ENCODE assay signal across 13 mouse cellular contexts in genomic region chr4:130298877-130299628, GRCm38 (mm10). TPM values are rescaled to one million over a fixed set of nuclear protein-coding genes. Genes with fewer than 3 reads are reported as not detected.
DNase-seq lines count a peak whose midpoint lies in the region; ATAC-seq and TF ChIP-seq lines count a peak whose summit lies in the region.
"Had no signal": no experiment of that assay in that cellular context is flagged by ENCODE, and none has a peak within 500 bp of the region (broad histone marks: within the 10 kb centered on the region; RNA-seq: fewer than 3 reads in every experiment).

No protein-coding gene starts in this region.

- WGBS in hindbrain, postnatal 0 days = 59% methylated on average over 11 of the region's 11 CpGs
- WGBS in hindbrain, embryonic 11.5 days = 77% methylated on average over 11 of the region's 11 CpGs
- 82% methylated on average over 11 of the region's 11 CpGs for WGBS in midbrain, embryonic 14.5 days

- no peaks in the 10 kb centered on the region for H3K9me3 ChIP-seq in hindbrain, postnatal 0 days (ENCODE audit: low read length)
- no peaks in the 10 kb centered on the region for H3K9me3 ChIP-seq in hindbrain, embryonic 11.5 days (ENCODE audit: control insufficient read depth, low read length)
- no peaks in the 10 kb centered on the region for H3K9me3 ChIP-seq in midbrain, embryonic 14.5 days (ENCODE audit: control insufficient read depth, low read length)
- H3K9me3 ChIP-seq: limb, embryonic 10.5 days had no signal

- H3K36me3 ChIP-seq in hindbrain, postnatal 0 days (ENCODE audit: insufficient read depth, low read length) = no peaks in the 10 kb centered on the region
- no peaks in the 10 kb centered on the region for H3K36me3 ChIP-seq in hindbrain, embryonic 11.5 days (ENCODE audit: control insufficient read depth, insufficient read depth, low read length)
- H3K36me3 ChIP-seq in midbrain, embryonic 14.5 days (ENCODE audit: control insufficient read depth, insufficient read depth, low read length) = no peaks in the 10 kb centered on the region
- H3K36me3 ChIP-seq: limb, embryonic 10.5 days had no signal

- no peak for DNase-seq in hindbrain, postnatal 0 days (ENCODE audit: low spot score)
- DNase-seq in hindbrain, embryonic 11.5 days (ENCODE audit: low spot score) = no peak
- DNase-seq in cerebellum, adult 11 months = peak; percentile 66
- DNase-seq in gastrocnemius, postnatal 14 days = peak; percentile 77
- DNase-seq in heart, postnatal 14 days = peak; percentile 67 to 84
- DNase-seq in urinary bladder, postnatal 14 days (ENCODE audit: low spot score) = no peak
- no peak for DNase-seq in midbrain, embryonic 14.5 days
- DNase-seq: kidney, postnatal 36 days; lung, postnatal 10 days; thymus, adult 18-20 months had no signal

- no peaks in the 10 kb centered on the region; the same call in 1 of the 2 replicates for H3K4me1 ChIP-seq in hindbrain, postnatal 0 days (ENCODE audit: insufficient read depth, low read length)
- no peaks in the 10 kb centered on the region for H3K4me1 ChIP-seq in hindbrain, embryonic 11.5 days (replicated peaks; ENCODE audit: control insufficient read depth, insufficient read depth, low read length)
- no peaks in the 10 kb centered on the region for H3K4me1 ChIP-seq in midbrain, embryonic 14.5 days (ENCODE audit: control insufficient read depth, insufficient read depth, low read length)

- H3K27me3 ChIP-seq in hindbrain, postnatal 0 days (ENCODE audit: insufficient read depth, low read length) = no peaks in the 10 kb centered on the region
- peaks cover 2% of the 10 kb centered on the region; the same call in 1 of the 2 replicates for H3K27me3 ChIP-seq in hindbrain, embryonic 11.5 days (ENCODE audit: control insufficient read depth, insufficient read depth, low read length)
- no peaks in the 10 kb centered on the region for H3K27me3 ChIP-seq in midbrain, embryonic 14.5 days (ENCODE audit: control insufficient read depth, insufficient read depth, low read length)

- no peak overlapping the region for H3K4me2 ChIP-seq in hindbrain, postnatal 0 days (ENCODE audit: low read depth, low read length)
- no peak overlapping the region for H3K4me2 ChIP-seq in hindbrain, embryonic 11.5 days (replicated peaks; ENCODE audit: low read depth, low read length)
- H3K4me2 ChIP-seq in midbrain, embryonic 14.5 days (ENCODE audit: low read length) = no peak overlapping the region

- no peak overlapping the region for H3K4me3 ChIP-seq in hindbrain, postnatal 0 days (ENCODE audit: low read length)
- no peak overlapping the region for H3K4me3 ChIP-seq in hindbrain, embryonic 11.5 days (ENCODE audit: low read depth, low read length)
- no peak overlapping the region for H3K4me3 ChIP-seq in midbrain, embryonic 14.5 days (replicated peaks; ENCODE audit: low read depth, low read length)
- H3K4me3 ChIP-seq: limb, embryonic 10.5 days had no signal

- intact Hi-C loops in gastrocnemius, postnatal 14 days (cut with DNase I; ENCODE audit: low total_unique reads) = no loop called here
- intact Hi-C loops in heart, postnatal 14 days (cut with DNase I) = no loop called here

- H3K9ac ChIP-seq in hindbrain, postnatal 0 days (replicated peaks; ENCODE audit: low read length) = no peak overlapping the region
- H3K9ac ChIP-seq in hindbrain, embryonic 11.5 days (ENCODE audit: low read depth, low read length) = no peak overlapping the region
- no peak overlapping the region for H3K9ac ChIP-seq in midbrain, embryonic 14.5 days (replicated peaks; ENCODE audit: low read length)

- no peak for TF ChIP-seq CTCF in hindbrain, postnatal 0 days (IDR thresholded peaks at IDR 0.05; ENCODE audit: low read depth)

- H3K27ac ChIP-seq in hindbrain, postnatal 0 days = peak overlapping the region; percentile 36; the same call in 1 of the 2 replicates
- no peak overlapping the region for H3K27ac ChIP-seq in hindbrain, embryonic 11.5 days (ENCODE audit: low read depth, low read length)
- H3K27ac ChIP-seq in midbrain, embryonic 14.5 days (replicated peaks; ENCODE audit: low read depth, low read length) = no peak overlapping the region
- H3K27ac ChIP-seq: limb, embryonic 10.5 days had no signal

- peak; percentile 44; the same call in 1 of the 2 replicates for ATAC-seq in hindbrain, postnatal 0 days
- ATAC-seq in hindbrain, embryonic 11.5 days (ENCODE audit: low FRiP score) = no peak
- ATAC-seq in granulocyte monocyte progenitor cell, adult 5-6 weeks (replicated peaks; ENCODE audit: poor library complexity, severe bottlenecking) = no peak
- no peak for ATAC-seq in midbrain, embryonic 14.5 days (ENCODE audit: low FRiP score, low TSS enrichment)
- ATAC-seq: inflammation-experienced regulatory T-cells, adult 6 months had no signal

RNA-seq across cellular contexts. Expression of gene Fabp3, which starts 9.3 kb away (rescaled TPM):
- 122 and 131 TPM in 2 replicates for total RNA-seq in hindbrain, postnatal 0 days (2014; rRNA removed)
- polyA plus RNA-seq in hindbrain, postnatal 0 days (2015; fragmentation: Nextera tagmentation; extraction: Ambion mirVana) = 392 and 410 TPM in 2 replicates
- 27.7 and 29.4 TPM in 2 replicates for polyA plus RNA-seq in hindbrain, embryonic 11.5 days (2014; fragmentation: Nextera tagmentation; extraction: Ambion mirVana)
- 1,000 to 10,000 TPM in 1 of 2 experiments, 100 to 1,000 TPM in 1; 662 to 1,168 TPM for total RNA-seq in gastrocnemius, postnatal 14 days (2021)
- total RNA-seq in heart, postnatal 14 days (2021) = 1,000 to 10,000 TPM; 5,520 to 6,453 TPM
- not detected in 2 replicates for total RNA-seq in granulocyte monocyte progenitor cell, adult 5-6 weeks (2014; fragmentation: Nextera tagmentation)
- total RNA-seq in granulocyte monocyte progenitor cell, adult 5-6 weeks (2017) = not detected in 2 replicates
- 170 and 260 TPM in 2 replicates for polyA plus RNA-seq in midbrain, embryonic 14.5 days (2014; fragmentation: Nextera tagmentation; extraction: Ambion mirVana)

RNA-seq across cellular contexts. Expression of gene Gm10570, which starts 9.4 kb away (rescaled TPM):
- total RNA-seq in hindbrain, postnatal 0 days (2014; rRNA removed) = 4.5 and 6.8 TPM in 2 replicates
- polyA plus RNA-seq in hindbrain, postnatal 0 days (2015; fragmentation: Nextera tagmentation; extraction: Ambion mirVana) = 1.3 and 1.7 TPM in 2 replicates
- polyA plus RNA-seq in hindbrain, embryonic 11.5 days (2014; fragmentation: Nextera tagmentation; extraction: Ambion mirVana) = not detected in 2 replicates
- total RNA-seq in gastrocnemius, postnatal 14 days (2021) = not detected
- total RNA-seq in heart, postnatal 14 days (2021) = 1 to 10 TPM in 1 of 2 experiments, not detected in 1; 1.0 TPM
- not detected in 2 replicates for total RNA-seq in granulocyte monocyte progenitor cell, adult 5-6 weeks (2014; fragmentation: Nextera tagmentation)
- total RNA-seq in granulocyte monocyte progenitor cell, adult 5-6 weeks (2017) = not detected in 2 replicates
- 0.65 TPM in 1 of 2 replicates, not detected in the other for polyA plus RNA-seq in midbrain, embryonic 14.5 days (2014; fragmentation: Nextera tagmentation; extraction: Ambion mirVana)
- polyA plus RNA-seq: inflammation-experienced regulatory T-cells, adult 6 months; limb, embryonic 10.5 days had no signal

RNA-seq across cellular contexts. Expression of gene Serinc2, which starts 20.0 kb away (rescaled TPM):
- total RNA-seq in hindbrain, postnatal 0 days (2014; rRNA removed) = 17.1 and 18.7 TPM in 2 replicates
- polyA plus RNA-seq in hindbrain, postnatal 0 days (2015; fragmentation: Nextera tagmentation; extraction: Ambion mirVana) = 17.8 and 19.2 TPM in 2 replicates
- polyA plus RNA-seq in hindbrain, embryonic 11.5 days (2014; fragmentation: Nextera tagmentation; extraction: Ambion mirVana) = 57.9 and 58.8 TPM in 2 replicates
- total RNA-seq in gastrocnemius, postnatal 14 days (2021) = 10 to 100 TPM; 53.0 to 57.0 TPM
- total RNA-seq in heart, postnatal 14 days (2021) = 1 to 10 TPM; 3.1 to 3.3 TPM
- total RNA-seq in granulocyte monocyte progenitor cell, adult 5-6 weeks (2014; fragmentation: Nextera tagmentation) = not detected in 2 replicates
- total RNA-seq in granulocyte monocyte progenitor cell, adult 5-6 weeks (2017) = not detected in 2 replicates
- 49.2 and 52.1 TPM in 2 replicates for polyA plus RNA-seq in midbrain, embryonic 14.5 days (2014; fragmentation: Nextera tagmentation; extraction: Ambion mirVana)

Comparison
In these comparisons a context has a peak if more than half of its experiments do, and no peak if none do; other contexts are left out.
1. DNase-seq: peak in cerebellum, adult 11 months (single experiment), gastrocnemius, postnatal 14 days (single experiment) and heart, postnatal 14 days (2 of 2); none in hindbrain, postnatal 0 days (single experiment), hindbrain, embryonic 11.5 days (single experiment), urinary bladder, postnatal 14 days (single experiment) and midbrain, embryonic 14.5 days (single experiment).
2. RNA of gene Fabp3, which starts 9.3 kb away (total RNA-seq): 5,520 to 6,453 TPM in heart, postnatal 14 days, 662 to 1,168 TPM in gastrocnemius, postnatal 14 days and 122 to 131 TPM in hindbrain, postnatal 0 days; not detected in granulocyte monocyte progenitor cell, adult 5-6 weeks; every median in the first group is over 100 times any median in the second.
3. RNA of gene Serinc2, which starts 20.0 kb away (total RNA-seq): 53.0 to 57.0 TPM in gastrocnemius, postnatal 14 days, 17.1 to 18.7 TPM in hindbrain, postnatal 0 days and 3.1 to 3.3 TPM in heart, postnatal 14 days; not detected in granulocyte monocyte progenitor cell, adult 5-6 weeks; every median in the first group is over 4 times any median in the second.